Mouse (Mus musculus): ENCODE data around the gene Chst3. TPM values are rescaled to one million over a fixed set of nuclear protein-coding genes. Genes with fewer than 3 reads are reported as not detected.
"Not testable (repeated sequence)": the region's sequence is repeated elsewhere in the genome, so short reads cannot be mapped to it uniquely, and the experiment has no call there.

Chst3 gene
- polyA plus RNA-seq, 1 experiment from 2014 or later, result 3.0 TPM

DNA sequence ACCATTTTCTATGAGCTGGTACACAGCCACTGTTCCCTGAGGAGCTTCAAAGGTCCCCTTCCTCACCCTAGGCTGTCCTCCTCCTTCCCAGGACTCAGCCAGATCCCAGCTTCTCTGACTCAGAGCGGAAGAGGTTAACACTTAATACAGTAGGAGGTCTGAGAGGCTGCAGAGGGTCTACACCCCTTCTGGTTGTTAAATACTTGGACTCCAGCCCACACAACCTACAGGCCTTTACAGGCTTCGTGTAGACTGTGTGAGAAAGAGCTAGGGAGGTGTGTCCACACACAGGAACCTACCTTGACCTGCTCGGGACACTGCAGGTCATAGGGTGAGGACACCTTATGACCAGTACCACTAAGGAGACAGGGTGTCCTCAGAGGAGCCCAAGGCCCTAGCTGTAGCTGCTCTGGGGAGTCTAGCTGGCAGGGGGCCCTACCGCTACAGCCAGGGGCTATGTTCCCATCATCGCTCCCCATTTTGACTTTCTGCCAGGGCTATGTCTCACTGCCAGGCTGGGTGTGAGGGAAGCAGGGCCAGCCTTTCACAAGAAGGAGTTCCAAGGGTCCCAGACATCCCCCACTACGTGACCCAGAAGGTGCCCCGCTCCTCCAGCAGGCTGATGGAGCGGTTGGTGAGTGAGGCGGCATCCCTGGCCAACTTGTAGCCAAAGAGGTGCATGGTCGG lies 33.9 kb downstream of the Chst3 start:
- in situ Hi-C loops (cut with MboI; ENCODE audit: low pct_unique_long_range_greater_than_20kb), result loop anchor here (5.0 kb wide), 1 partner anchor 52 kb away; no protein-coding TSS in a partner anchor
- CTCF ChIA-PET, result interaction anchor here (0.8 kb wide), 1 partner anchor 11 kb away, joined by 3 read pairs; no protein-coding TSS in a partner anchor
- ATAC-seq (no peak), DNase-seq (ENCODE audit: low read depth, low spot score) (no peak)
- H3K27me3 ChIP-seq, result peaks cover 3% of the 10 kb centered on the region
- POLR2A ChIA-PET, result no interaction called here
- TF ChIP-seq CTCF (IDR thresholded peaks at IDR 0.05), result no peak

DNA sequence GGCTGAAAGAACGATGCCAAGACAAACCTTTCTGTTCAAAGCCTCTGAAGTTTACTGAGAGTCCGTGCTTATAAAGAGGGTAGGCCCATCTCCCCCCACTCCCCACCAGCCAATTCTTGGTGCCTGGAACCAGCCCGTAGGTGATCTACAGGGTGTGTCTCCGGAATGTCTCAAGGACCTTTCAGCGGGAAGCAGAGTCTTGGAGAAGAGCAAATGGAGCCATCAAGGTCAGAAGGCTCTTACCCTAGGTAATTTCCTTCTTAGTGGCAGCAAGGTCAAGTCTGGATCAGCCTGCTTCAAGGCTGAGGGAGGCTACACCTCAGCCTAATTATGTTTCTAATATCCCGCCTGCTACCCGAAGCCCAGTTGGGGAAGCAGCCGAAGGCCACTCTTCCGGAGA lies 43.8 kb downstream of the Chst3 start:
- ATAC-seq; in situ Hi-C loops (cut with MboI; ENCODE audit: low pct_unique_long_range_greater_than_20kb); H3K27me3 ChIP-seq; DNase-seq (ENCODE audit: low read depth, low spot score); POLR2A ChIA-PET; CTCF ChIA-PET: not testable (repeated sequence)

- H3K27me3 ChIP-seq, result no peaks in the 10 kb centered on the region
- no peak for TF ChIP-seq CTCF (IDR thresholded peaks at IDR 0.05)
- no peak for ATAC-seq
- in situ Hi-C loops (cut with MboI; ENCODE audit: low pct_unique_long_range_greater_than_20kb), result no loop called here
- CTCF ChIA-PET, result interaction anchor here (1.0 kb wide), 1 partner anchor 10 kb away, joined by 3 read pairs; no protein-coding TSS in a partner anchor
- POLR2A ChIA-PET, result no interaction called here
- DNase-seq (ENCODE audit: low read depth, low spot score), result no peak
Measured at GRCm38 (mm10) chr10:60174506-60174905, 44.6 kb downstream of the Chst3 start.

DNA sequence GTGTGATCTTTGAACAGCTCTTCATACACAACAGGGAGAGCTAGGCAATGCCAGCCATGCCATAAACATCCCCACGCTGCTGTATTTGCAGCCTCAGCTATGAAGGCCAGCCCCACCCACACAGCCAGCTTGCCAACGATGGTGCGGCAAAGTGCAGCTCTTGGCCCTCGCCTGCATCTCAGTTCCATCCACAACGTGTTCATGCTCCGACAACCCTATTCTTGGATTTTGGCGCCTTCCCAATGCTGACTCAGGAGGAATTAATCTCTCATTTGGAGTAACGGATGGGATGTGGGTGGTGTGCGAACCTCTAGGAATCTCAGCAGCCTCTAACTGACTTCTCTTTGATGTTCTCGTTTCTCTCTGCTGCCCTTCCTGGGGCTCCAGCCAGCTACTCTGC lies 46.0 kb downstream of the Chst3 start:
- ATAC-seq, result no peak
- no peak for DNase-seq (ENCODE audit: low read depth, low spot score)
- no peaks in the 10 kb centered on the region for H3K27me3 ChIP-seq
- in situ Hi-C loops (cut with MboI; ENCODE audit: low pct_unique_long_range_greater_than_20kb), result no loop called here
- ChIA-PET POLR2A (no interaction called here), CTCF (interaction anchor here (1.3 to 1.5 kb wide), 2 partner anchors 24 to 72 kb away, joined by 3 to 5 read pairs; no protein-coding TSS in a partner anchor)
- no peak for TF ChIP-seq CTCF (IDR thresholded peaks at IDR 0.05)

GRCm38 (mm10) chr10:60172306-60172705 lies 46.8 kb downstream of the Chst3 start:
- POLR2A ChIA-PET, result no interaction called here
- in situ Hi-C loops (cut with MboI; ENCODE audit: low pct_unique_long_range_greater_than_20kb), result no loop called here

GRCm38 (mm10) chr10:60171368-60171767 lies 47.7 kb downstream of the Chst3 start:
- in situ Hi-C loops (cut with MboI; ENCODE audit: low pct_unique_long_range_greater_than_20kb), result no loop called here
- no peak for DNase-seq (ENCODE audit: low read depth, low spot score)
- ATAC-seq, result no peak
- POLR2A ChIA-PET, result no interaction called here
- H3K27me3 ChIP-seq, result no peaks in the 10 kb centered on the region
- CTCF ChIA-PET, result interaction anchor here (1.3 to 1.5 kb wide), 3 partner anchors 20 to 65 kb away, joined by 3 read pairs; no protein-coding TSS in a partner anchor
- no peak for TF ChIP-seq CTCF (IDR thresholded peaks at IDR 0.05)

More at GRCm38 (mm10) chr10:60172306-60172705, 46.8 kb downstream of the Chst3 start:
- no peak for TF ChIP-seq CTCF (IDR thresholded peaks at IDR 0.05)
- CTCF ChIA-PET, result interaction anchor here (1.3 to 1.5 kb wide), 3 partner anchors 19 to 73 kb away, joined by 3 to 5 read pairs (median 3); no protein-coding TSS in a partner anchor
- no peak for ATAC-seq
- no peak for DNase-seq (ENCODE audit: low read depth, low spot score)
- H3K27me3 ChIP-seq, result no peaks in the 10 kb centered on the region

DNA sequence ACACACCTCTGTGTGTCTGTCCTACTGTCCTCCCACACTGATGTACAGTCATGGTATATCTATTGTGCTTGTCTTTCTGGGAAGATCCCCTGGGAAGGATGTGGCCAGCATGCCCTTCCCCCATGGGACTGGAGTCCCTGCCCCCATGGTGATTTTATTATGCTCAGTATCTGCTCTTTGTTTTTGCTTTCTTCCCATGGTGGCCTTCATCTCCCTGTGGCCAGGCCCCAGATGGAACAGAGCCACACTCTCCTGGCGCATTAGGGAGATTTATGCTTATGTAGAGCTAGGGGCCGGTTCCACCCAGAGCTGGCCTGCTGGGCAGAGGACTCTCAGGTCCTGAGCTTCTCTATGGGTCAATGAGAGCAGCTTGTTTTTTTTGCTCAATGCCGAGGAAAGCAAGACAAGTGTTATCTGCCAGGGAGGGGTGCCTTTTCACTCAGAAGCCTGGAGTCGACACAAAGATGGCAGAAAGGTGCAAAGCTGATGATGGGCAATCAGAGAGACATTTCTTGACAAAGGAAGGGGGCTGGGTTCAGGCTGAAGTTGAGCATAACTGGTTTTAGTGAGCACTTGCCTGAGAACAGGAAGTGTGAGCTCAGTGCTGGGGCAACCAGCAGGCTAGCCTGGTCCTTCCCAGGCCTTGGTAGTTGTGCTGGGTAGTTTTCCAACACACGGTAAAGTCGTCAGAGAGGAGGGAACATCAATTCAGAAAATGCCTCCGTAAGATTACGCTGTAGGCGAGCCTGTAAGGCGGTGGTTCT lies 48.6 kb downstream of the Chst3 start:
- ChIA-PET CTCF (interaction anchor here (1.4 kb wide), 1 partner anchor 66 kb away, joined by 3 read pairs; no protein-coding TSS in a partner anchor), POLR2A (no interaction called here)
- DNase-seq (ENCODE audit: low read depth, low spot score) (no peak), ATAC-seq (no peak)
- TF ChIP-seq CTCF (IDR thresholded peaks at IDR 0.05), result no peak
- H3K27me3 ChIP-seq, result no peaks in the 10 kb centered on the region
- in situ Hi-C loops (cut with MboI; ENCODE audit: low pct_unique_long_range_greater_than_20kb), result no loop called here

GRCm38 (mm10) chr10:60168960-60169359 lies 50.1 kb downstream of the Chst3 start:
- CTCF ChIA-PET, result no interaction called here
- in situ Hi-C loops (cut with MboI; ENCODE audit: low pct_unique_long_range_greater_than_20kb), result no loop called here
- no peak for TF ChIP-seq CTCF (IDR thresholded peaks at IDR 0.05)
- H3K27me3 ChIP-seq, result no peaks in the 10 kb centered on the region
- DNase-seq (ENCODE audit: low read depth, low spot score) (no peak), ATAC-seq (no peak)
- POLR2A ChIA-PET, result no interaction called here

DNA sequence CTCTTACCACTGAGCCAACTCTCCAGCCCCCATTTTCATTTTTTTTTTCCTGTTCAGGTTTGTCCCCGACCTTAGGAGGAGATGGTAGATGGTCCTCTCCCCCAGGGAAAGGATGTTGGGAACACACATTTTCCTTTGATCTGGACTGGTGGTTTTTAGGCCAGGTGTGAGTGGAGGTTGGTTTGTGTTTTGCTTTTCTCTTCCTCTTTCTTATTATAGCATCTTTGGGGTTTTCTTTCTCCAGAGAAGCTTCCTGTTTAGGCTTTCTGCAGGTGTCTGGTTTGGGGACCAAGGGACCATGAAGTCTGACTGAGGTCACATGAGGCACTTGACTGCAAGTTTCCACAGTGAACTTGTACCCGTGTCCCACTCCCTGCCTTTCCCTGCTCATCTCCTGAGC lies 50.8 kb downstream of the Chst3 start:
- H3K27me3 ChIP-seq, result no peaks in the 10 kb centered on the region
- ChIA-PET POLR2A (no interaction called here), CTCF (no interaction called here)
- ATAC-seq, result no peak
- in situ Hi-C loops (cut with MboI; ENCODE audit: low pct_unique_long_range_greater_than_20kb), result no loop called here
- TF ChIP-seq CTCF (IDR thresholded peaks at IDR 0.05), result no peak
- DNase-seq (ENCODE audit: low read depth, low spot score), result no peak

DNA sequence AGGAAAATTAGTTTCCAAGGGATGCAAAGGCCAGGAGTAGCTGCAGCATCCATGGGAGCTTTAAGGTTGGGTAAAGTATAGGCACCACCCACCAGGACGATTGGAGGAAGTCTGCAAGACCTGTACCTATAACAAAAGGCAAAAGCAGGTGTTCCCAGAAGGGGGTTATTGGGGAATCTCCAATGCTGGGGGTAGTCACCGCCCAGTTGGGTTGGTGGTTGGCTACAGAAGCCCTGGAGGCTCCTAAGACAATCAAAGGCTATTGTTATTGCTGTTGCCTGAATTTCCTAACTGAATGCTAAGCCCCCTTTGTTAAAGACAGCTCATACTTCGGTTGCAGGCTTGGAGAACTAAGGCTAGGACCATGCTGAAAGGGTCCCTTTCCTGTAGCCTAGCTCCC lies 53.0 kb downstream of the Chst3 start:
- in situ Hi-C loops (cut with MboI; ENCODE audit: low pct_unique_long_range_greater_than_20kb), result no loop called here
- ChIA-PET POLR2A (no interaction called here), CTCF (no interaction called here)
- ATAC-seq (no peak), DNase-seq (ENCODE audit: low read depth, low spot score) (no peak)
- TF ChIP-seq CTCF (IDR thresholded peaks at IDR 0.05), result no peak
- H3K27me3 ChIP-seq, result no peaks in the 10 kb centered on the region

DNA sequence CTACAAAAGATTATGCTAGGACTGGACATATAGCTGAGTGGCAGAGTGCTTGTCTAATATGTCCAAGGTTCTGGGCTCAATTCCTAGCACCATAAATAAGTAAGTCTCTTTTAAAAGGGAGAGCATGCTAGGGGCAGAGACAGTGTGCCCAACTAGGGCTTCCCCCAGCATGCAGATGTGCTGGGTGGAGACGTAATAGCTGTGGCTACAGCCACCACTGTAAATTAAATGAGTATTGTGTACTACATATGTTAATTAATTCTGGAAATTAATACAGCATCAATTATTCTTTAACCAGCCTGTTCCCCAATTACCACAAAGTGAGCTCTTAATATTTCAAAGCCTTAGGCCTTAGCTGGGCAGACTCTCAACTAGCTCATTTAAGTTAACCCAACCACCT lies 54.2 kb downstream of the Chst3 start:
- H3K27me3 ChIP-seq, result no peaks in the 10 kb centered on the region
- CTCF ChIA-PET, result interaction anchor here (1.0 to 1.6 kb wide), 2 partner anchors 26 to 81 kb away, joined by 3 to 7 read pairs; no protein-coding TSS in a partner anchor
- POLR2A ChIA-PET, result no interaction called here
- in situ Hi-C loops (cut with MboI; ENCODE audit: low pct_unique_long_range_greater_than_20kb), result no loop called here
- ATAC-seq, result no peak
- no peak for TF ChIP-seq CTCF (IDR thresholded peaks at IDR 0.05)
- DNase-seq (ENCODE audit: low read depth, low spot score), result no peak
